Mouse (Mus musculus): ENCODE data around the gene Osbpl10. TPM values are rescaled to one million over a fixed set of nuclear protein-coding genes. Genes with fewer than 3 reads are reported as not detected.

The Osbpl10 gene
- polyA plus RNA-seq, 1 experiment from 2014 or later, result 3.6 TPM

- no peak for ATAC-seq (ENCODE audit: insufficient number of reproducible peaks, insufficient read depth, low FRiP score, low TSS enrichment, low read depth)
- 66% methylated on average over 7 of the region's 7 CpGs for WGBS
Observed at GRCm38 (mm10) chr9:115224744-115225354, 246.5 kb downstream of the Osbpl10 start.

DNA sequence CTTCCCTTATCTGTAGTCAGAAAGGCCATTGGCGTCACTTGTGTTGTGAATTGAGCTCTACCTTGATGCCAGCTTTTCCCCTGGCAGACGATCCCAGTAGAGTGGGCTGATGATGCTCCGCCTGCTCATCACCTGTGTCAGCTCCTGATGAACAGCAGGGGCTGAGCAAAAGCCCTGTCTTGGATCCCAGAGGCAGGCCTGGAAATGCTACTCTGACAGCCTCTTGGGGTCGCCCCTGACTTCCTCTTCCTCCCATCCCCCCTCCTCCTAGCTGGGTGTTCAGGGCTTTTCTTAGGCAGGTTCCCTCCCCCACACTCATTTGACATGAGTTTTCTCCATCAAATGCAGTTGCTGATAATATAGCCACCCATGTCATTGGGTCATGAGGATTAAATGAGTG, 250.8 kb downstream of the Osbpl10 start:
- H3K4me1 ChIP-seq (replicated peaks), result no peaks in the 10 kb centered on the region; the same call in 1 of the 2 replicates
- no peak overlapping the region for H3K9ac ChIP-seq (replicated peaks)
- H3K4me2 ChIP-seq, result no peak overlapping the region
- H3K9me3 ChIP-seq, result no peaks in the 10 kb centered on the region
- peaks cover 14% of the 10 kb centered on the region; the same call in 1 of the 2 replicates for H3K36me3 ChIP-seq
- no peaks in the 10 kb centered on the region for H3K27me3 ChIP-seq
- ATAC-seq (ENCODE audit: insufficient number of reproducible peaks, insufficient read depth, low FRiP score, low TSS enrichment, low read depth), result no peak
- no peak overlapping the region for H3K4me3 ChIP-seq (replicated peaks)
- no peak overlapping the region for H3K27ac ChIP-seq
- 72% methylated on average over 4 of the region's 4 CpGs for WGBS

More at GRCm38 (mm10) chr9:115224744-115225354, 246.5 kb downstream of the Osbpl10 start:
- Histone ChIP-seq H3K4me1 (replicated peaks) (no peaks in the 10 kb centered on the region), H3K27ac (no peak overlapping the region), H3K27me3 (no peaks in the 10 kb centered on the region), H3K9me3 (no peaks in the 10 kb centered on the region), H3K4me2 (no peak overlapping the region), H3K9ac (replicated peaks) (no peak overlapping the region), H3K4me3 (replicated peaks) (no peak overlapping the region), H3K36me3 (0 out of 2 replicates have a peak, but pooled peaks cover 2% of the 10 kb centered on the region)

DNA sequence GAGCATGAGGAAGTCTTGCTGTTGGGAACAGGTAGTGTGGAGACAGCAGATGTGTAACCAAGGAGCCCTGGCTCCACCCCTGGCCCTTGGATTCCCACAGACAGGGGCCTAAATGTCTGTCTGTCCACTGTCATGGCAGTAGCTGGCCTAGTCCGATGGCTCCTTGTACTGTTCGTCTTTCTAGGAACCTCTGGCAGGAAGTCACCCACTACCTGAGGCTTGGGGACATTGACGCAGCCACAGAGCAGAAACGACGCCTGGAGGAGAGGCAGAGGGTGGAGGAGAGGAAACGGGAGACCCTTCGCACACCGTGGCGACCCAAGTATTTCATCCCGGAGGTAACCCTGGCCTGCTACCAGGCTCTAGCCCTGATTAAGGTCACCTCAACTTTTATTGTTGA, 251.3 kb downstream of the Osbpl10 start:
- no peaks in the 10 kb centered on the region for H3K27me3 ChIP-seq
- ATAC-seq (ENCODE audit: insufficient number of reproducible peaks, insufficient read depth, low FRiP score, low TSS enrichment, low read depth), result no peak
- H3K4me2 ChIP-seq, result no peak overlapping the region
- H3K9me3 ChIP-seq, result no peaks in the 10 kb centered on the region
- H3K4me3 ChIP-seq (replicated peaks), result no peak overlapping the region
- 78% methylated on average over 10 of the region's 10 CpGs for WGBS
- H3K9ac ChIP-seq (replicated peaks), result no peak overlapping the region
- H3K4me1 ChIP-seq (replicated peaks), result no peaks in the 10 kb centered on the region; the same call in 1 of the 2 replicates
- H3K27ac ChIP-seq, result no peak overlapping the region
- H3K36me3 ChIP-seq, result peaks cover 15% of the 10 kb centered on the region; the same call in 1 of the 2 replicates

DNA sequence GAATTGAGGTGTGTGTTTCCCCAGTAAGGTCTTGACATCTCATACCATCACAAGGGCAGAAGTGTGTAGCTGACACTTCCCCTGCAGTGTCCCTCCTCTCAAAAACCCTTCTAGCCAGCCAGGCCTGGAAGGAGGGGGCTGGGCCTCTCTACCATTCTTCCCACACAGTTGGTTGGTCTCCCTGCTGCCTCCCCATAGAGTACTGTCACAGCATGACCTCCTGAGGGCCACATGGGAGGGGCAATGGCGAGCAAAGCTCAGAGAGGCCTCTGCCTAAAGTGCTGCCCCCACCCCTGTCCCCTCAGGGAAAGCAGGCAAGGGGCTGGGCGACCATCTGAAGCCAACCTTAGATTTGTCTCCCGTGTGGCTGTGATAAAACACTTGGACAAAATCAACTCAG, 251.8 kb downstream of the Osbpl10 start:
- no peak for ATAC-seq (ENCODE audit: insufficient number of reproducible peaks, insufficient read depth, low FRiP score, low TSS enrichment, low read depth)
- 31% methylated on average over 3 of the region's 3 CpGs for WGBS

DNA sequence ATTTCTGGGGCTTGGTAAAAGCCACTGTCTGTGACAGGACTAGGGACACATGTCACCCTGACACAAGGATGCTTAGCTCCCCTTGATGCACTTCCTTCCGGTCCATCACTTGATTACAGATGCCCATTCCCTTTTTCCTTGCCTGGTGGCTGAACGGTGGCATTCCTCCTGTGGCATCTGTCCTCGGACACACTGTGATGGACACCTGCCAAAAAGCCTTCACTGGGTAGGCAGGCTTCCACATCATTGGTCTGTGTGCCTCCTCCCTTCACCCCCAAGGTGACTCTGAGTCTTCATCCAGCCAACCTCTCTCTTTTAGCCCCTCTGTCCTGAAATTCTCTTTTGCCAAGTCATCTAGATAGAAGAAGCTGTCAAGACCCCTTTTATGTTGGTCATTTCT, 253.1 kb downstream of the Osbpl10 start:
- WGBS, result 84% methylated on average over 3 of the region's 3 CpGs
- Histone ChIP-seq H3K36me3 (peaks cover 15% of the 10 kb centered on the region; the same call in 1 of the 2 replicates), H3K4me2 (no peak overlapping the region), H3K9me3 (no peaks in the 10 kb centered on the region), H3K9ac (replicated peaks) (no peak overlapping the region), H3K27ac (no peak overlapping the region), H3K27me3 (no peaks in the 10 kb centered on the region), H3K4me1 (replicated peaks) (no peaks in the 10 kb centered on the region; the same call in 1 of the 2 replicates), H3K4me3 (replicated peaks) (no peak overlapping the region)
- ATAC-seq (ENCODE audit: insufficient number of reproducible peaks, insufficient read depth, low FRiP score, low TSS enrichment, low read depth), result no peak

More for the DNA sequence above, 251.8 kb downstream of the Osbpl10 start:
- Histone ChIP-seq H3K9me3 (no peaks in the 10 kb centered on the region), H3K4me2 (no peak overlapping the region), H3K27ac (no peak overlapping the region), H3K27me3 (no peaks in the 10 kb centered on the region), H3K4me1 (replicated peaks) (no peaks in the 10 kb centered on the region; the same call in 1 of the 2 replicates), H3K9ac (replicated peaks) (no peak overlapping the region), H3K36me3 (peaks cover 17% of the 10 kb centered on the region; the same call in 1 of the 2 replicates), H3K4me3 (replicated peaks) (no peak overlapping the region)

GRCm38 (mm10) chr9:115233721-115234120, 255.4 kb downstream of the Osbpl10 start:
- H3K9me3 ChIP-seq, result no peaks in the 10 kb centered on the region
- H3K36me3 ChIP-seq, result peaks cover 15% of the 10 kb centered on the region; the same call in 1 of the 2 replicates
- no peak overlapping the region for H3K9ac ChIP-seq (replicated peaks)
- WGBS, result 92% methylated on average over 5 of the region's 5 CpGs
- H3K27me3 ChIP-seq, result no peaks in the 10 kb centered on the region
- H3K27ac ChIP-seq, result no peak overlapping the region
- H3K4me3 ChIP-seq (replicated peaks), result no peak overlapping the region
- ATAC-seq (ENCODE audit: insufficient number of reproducible peaks, insufficient read depth, low FRiP score, low TSS enrichment, low read depth), result no peak
- no peaks in the 10 kb centered on the region; the same call in 1 of the 2 replicates for H3K4me1 ChIP-seq (replicated peaks)
- H3K4me2 ChIP-seq, result no peak overlapping the region

DNA sequence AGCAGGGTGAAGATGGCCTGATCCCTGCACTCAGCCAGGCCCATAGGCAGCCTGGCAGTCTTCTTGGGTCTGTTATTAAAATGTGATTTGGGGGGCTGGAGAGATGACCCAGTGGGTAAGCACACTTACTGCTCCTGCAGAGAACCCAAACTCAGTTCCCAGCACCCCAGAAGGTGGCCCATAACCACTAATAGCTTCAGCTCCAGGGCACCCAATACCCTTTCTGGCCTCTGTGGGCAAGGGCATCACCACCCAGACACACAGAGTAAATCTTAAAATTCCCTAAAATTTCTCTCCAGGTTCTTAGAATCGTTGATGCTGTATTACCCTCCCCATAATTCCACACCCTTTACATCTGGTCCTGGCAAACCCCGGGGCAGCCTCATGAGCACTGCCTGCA, 256.2 kb downstream of the Osbpl10 start:
- no peak for ATAC-seq (ENCODE audit: insufficient number of reproducible peaks, insufficient read depth, low FRiP score, low TSS enrichment, low read depth)
- 96% methylated on average over 2 of the region's 2 CpGs for WGBS

GRCm38 (mm10) chr9:115236352-115236841, 258.0 kb downstream of the Osbpl10 start:
- Histone ChIP-seq H3K4me1 (replicated peaks) (no peaks in the 10 kb centered on the region), H3K9ac (replicated peaks) (no peak overlapping the region), H3K27ac (no peak overlapping the region), H3K27me3 (no peaks in the 10 kb centered on the region), H3K36me3 (peaks cover 35% of the 10 kb centered on the region), H3K4me2 (no peak overlapping the region), H3K9me3 (no peaks in the 10 kb centered on the region), H3K4me3 (replicated peaks) (no peak overlapping the region)
- no peak for ATAC-seq (ENCODE audit: insufficient number of reproducible peaks, insufficient read depth, low FRiP score, low TSS enrichment, low read depth)
- 90% methylated on average over 8 of the region's 8 CpGs for WGBS

More for the DNA sequence above, 256.2 kb downstream of the Osbpl10 start:
- no peak overlapping the region for H3K4me3 ChIP-seq (replicated peaks)
- H3K9me3 ChIP-seq, result no peaks in the 10 kb centered on the region
- H3K4me1 ChIP-seq (replicated peaks), result no peaks in the 10 kb centered on the region; the same call in 1 of the 2 replicates
- no peak overlapping the region for H3K9ac ChIP-seq (replicated peaks)
- no peak overlapping the region for H3K27ac ChIP-seq
- peaks cover 22% of the 10 kb centered on the region; the same call in 1 of the 2 replicates for H3K36me3 ChIP-seq
- H3K4me2 ChIP-seq, result no peak overlapping the region
- no peaks in the 10 kb centered on the region for H3K27me3 ChIP-seq

GRCm38 (mm10) chr9:115237943-115238342, 259.6 kb downstream of the Osbpl10 start:
- H3K9me3 ChIP-seq, result no peaks in the 10 kb centered on the region
- peaks cover under 1% of the 10 kb centered on the region for H3K4me1 ChIP-seq (replicated peaks)
- H3K9ac ChIP-seq (replicated peaks), result no peak overlapping the region
- no peak for ATAC-seq (ENCODE audit: insufficient number of reproducible peaks, insufficient read depth, low FRiP score, low TSS enrichment, low read depth)
- no peaks in the 10 kb centered on the region for H3K27me3 ChIP-seq
- no peak overlapping the region for H3K4me2 ChIP-seq
- H3K27ac ChIP-seq, result no peak overlapping the region
- peaks cover 44% of the 10 kb centered on the region for H3K36me3 ChIP-seq
- H3K4me3 ChIP-seq (replicated peaks), result no peak overlapping the region

DNA sequence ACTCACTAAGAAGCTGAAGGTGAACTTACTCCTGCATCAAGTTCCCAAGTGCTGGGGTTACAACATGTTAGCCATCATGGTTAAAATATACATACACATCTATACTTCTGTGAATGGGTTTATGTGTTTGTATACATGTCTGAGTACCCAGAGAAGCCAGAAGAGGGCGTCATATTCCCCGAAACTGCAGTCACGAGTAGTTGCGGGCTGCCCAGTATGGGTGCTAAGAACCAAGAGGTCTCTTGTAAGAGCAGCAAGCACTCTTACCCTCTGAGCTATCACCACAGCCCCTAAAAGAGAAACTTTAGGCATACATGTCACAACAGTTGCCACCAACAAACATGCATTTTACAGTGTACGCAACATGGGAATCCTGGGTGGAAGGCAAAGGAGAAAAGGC, 261.5 kb downstream of the Osbpl10 start:
- ATAC-seq (ENCODE audit: insufficient number of reproducible peaks, insufficient read depth, low FRiP score, low TSS enrichment, low read depth), result no peak
- no peak overlapping the region for H3K9ac ChIP-seq (replicated peaks)
- H3K4me2 ChIP-seq, result no peak overlapping the region
- H3K4me3 ChIP-seq (replicated peaks), result no peak overlapping the region
- no peak overlapping the region for H3K27ac ChIP-seq
- peaks cover 19% of the 10 kb centered on the region for H3K4me1 ChIP-seq (replicated peaks)
- H3K27me3 ChIP-seq, result no peaks in the 10 kb centered on the region
- H3K9me3 ChIP-seq, result no peaks in the 10 kb centered on the region
- H3K36me3 ChIP-seq, result peaks cover 59% of the 10 kb centered on the region
- 89% methylated on average over 5 of the region's 5 CpGs for WGBS

GRCm38 (mm10) chr9:115243630-115244029, 265.3 kb downstream of the Osbpl10 start:
- H3K4me1 ChIP-seq (replicated peaks), result peaks cover 19% of the 10 kb centered on the region
- H3K27ac ChIP-seq, result peak overlapping the region; percentile 36; the same call in 1 of the 2 replicates
- WGBS, result 50% methylated on average over 6 of the region's 6 CpGs
- no peak overlapping the region for H3K4me2 ChIP-seq
- no peaks in the 10 kb centered on the region for H3K9me3 ChIP-seq
- no peak overlapping the region for H3K9ac ChIP-seq (replicated peaks)
- H3K4me3 ChIP-seq (replicated peaks), result no peak overlapping the region
- peaks cover 95% of the 10 kb centered on the region for H3K36me3 ChIP-seq
- H3K27me3 ChIP-seq, result no peaks in the 10 kb centered on the region
- no peak for ATAC-seq (ENCODE audit: insufficient number of reproducible peaks, insufficient read depth, low FRiP score, low TSS enrichment, low read depth)

Measured in limb, embryonic 12.5 days (tissue).